Mouse (Mus musculus): ENCODE data around the gene Det1. TPM values are rescaled to one million over a fixed set of nuclear protein-coding genes. Genes with fewer than 3 reads are reported as not detected.
A peak's percentile ranks its signal among the peaks of the same experiment; 100 is the strongest.

Det1 gene
- 1 to 10 TPM; 6.5 to 6.6 TPM for total RNA-seq (2021)
- long read RNA-seq, experiment 1, partial matches to known transcripts: 0 of 7 reads
- long read RNA-seq, experiment 1, other reads (novel, unspliced or antisense): 4 of 7 reads
- long read RNA-seq, experiment 2, partial matches to known transcripts: 2 of 8 reads
- long read RNA-seq, experiment 2, other reads (novel, unspliced or antisense): 2 of 8 reads

- DNase-seq (ENCODE audit: low spot score in 2 of 2): peak; percentile 90 to 91
- TF ChIP-seq CTCF (conservative IDR thresholded peaks at IDR 0.05): peak; percentile 91
- Histone ChIP-seq H3K27ac (peak within 1 kb of the TSS; percentile 97), H3K4me3 (peak within 1 kb of the TSS; percentile 88)
Observed at GRCm38 (mm10) chr7:78846737-78847434, at the start of gene Det1. Gene Det1 (minus strand): TSS chr7:78847263.

- Histone ChIP-seq H3K4me3 (peak within 1 kb of the TSS; percentile 94), H3K27ac (peak within 1 kb of the TSS; percentile 82)
- peak; percentile 96 to 97 for DNase-seq (ENCODE audit: low spot score in 2 of 2)
- no peak for TF ChIP-seq CTCF (conservative IDR thresholded peaks at IDR 0.05)
Observed at GRCm38 (mm10) chr7:78895653-78896333, 48.7 kb upstream of the Det1 start, which contains the start of gene Aen. Gene Aen (plus strand): TSS chr7:78895854.

GRCm38 (mm10) chr7:78895021-78895652 lies 48.1 kb upstream of the Det1 start:
- no peak for DNase-seq (ENCODE audit: low spot score in 2 of 2)
- peak overlapping the region; percentile 82 for H3K27ac ChIP-seq
- peak overlapping the region; percentile 94 for H3K4me3 ChIP-seq
- TF ChIP-seq CTCF (conservative IDR thresholded peaks at IDR 0.05): no peak

- no peak for DNase-seq (ENCODE audit: low spot score in 2 of 2)
- TF ChIP-seq CTCF (conservative IDR thresholded peaks at IDR 0.05): no peak
- no peak overlapping the region for H3K4me3 ChIP-seq
- H3K27ac ChIP-seq: no peak overlapping the region
Observed at GRCm38 (mm10) chr7:78893917-78894316, 46.9 kb upstream of the Det1 start.

- peak; percentile 94 for TF ChIP-seq CTCF (conservative IDR thresholded peaks at IDR 0.05)
- peak; percentile 69 to 95 for DNase-seq (ENCODE audit: low spot score in 2 of 2)
- no peak overlapping the region for H3K27ac ChIP-seq
- H3K4me3 ChIP-seq: no peak overlapping the region
Observed at GRCm38 (mm10) chr7:78890641-78891040, 43.6 kb upstream of the Det1 start.

- DNase-seq (ENCODE audit: low spot score in 2 of 2): no peak
- H3K4me3 ChIP-seq: no peak overlapping the region; the same call in 1 of the 2 replicates
- no peak for TF ChIP-seq CTCF (conservative IDR thresholded peaks at IDR 0.05)
- H3K27ac ChIP-seq: peak overlapping the region; percentile 65; the same call in 1 of the 2 replicates
Observed at GRCm38 (mm10) chr7:78887431-78887842, 40.4 kb upstream of the Det1 start.

- peak overlapping the region; percentile 34; the same call in 1 of the 2 replicates for H3K4me3 ChIP-seq
- no peak for TF ChIP-seq CTCF (conservative IDR thresholded peaks at IDR 0.05)
- DNase-seq (ENCODE audit: low spot score in 2 of 2): no peak
- peak overlapping the region; percentile 65; the same call in 1 of the 2 replicates for H3K27ac ChIP-seq
Observed at GRCm38 (mm10) chr7:78886496-78886895, 39.4 kb upstream of the Det1 start.

- no peak for DNase-seq (ENCODE audit: low spot score in 2 of 2)
- H3K27ac ChIP-seq: peak overlapping the region; percentile 65; the same call in 1 of the 2 replicates
Observed at GRCm38 (mm10) chr7:78885404-78885803, 38.3 kb upstream of the Det1 start.

GRCm38 (mm10) chr7:78884139-78884538 lies 37.1 kb upstream of the Det1 start:
- Histone ChIP-seq H3K4me3 (peak overlapping the region; percentile 74), H3K27ac (peak overlapping the region; percentile 93)
- TF ChIP-seq CTCF (conservative IDR thresholded peaks at IDR 0.05): no peak
- peak; percentile 52 to 77 for DNase-seq (ENCODE audit: low spot score in 2 of 2)

More at GRCm38 (mm10) chr7:78885404-78885803, 38.3 kb upstream of the Det1 start:
- no peak for TF ChIP-seq CTCF (conservative IDR thresholded peaks at IDR 0.05)
- peak overlapping the region; percentile 34 for H3K4me3 ChIP-seq

- no peak for DNase-seq (ENCODE audit: low spot score in 2 of 2)
- no peak for TF ChIP-seq CTCF (conservative IDR thresholded peaks at IDR 0.05)
- peak overlapping the region; percentile 74 for H3K4me3 ChIP-seq
- H3K27ac ChIP-seq: peak overlapping the region; percentile 93
Observed at GRCm38 (mm10) chr7:78883726-78884060, 36.6 kb upstream of the Det1 start.

GRCm38 (mm10) chr7:78883016-78883725 lies 36.1 kb upstream of the Det1 start:
- TF ChIP-seq CTCF (conservative IDR thresholded peaks at IDR 0.05): no peak
- Histone ChIP-seq H3K4me3 (peak overlapping the region; percentile 74), H3K27ac (peak overlapping the region; percentile 93)
- no peak for DNase-seq (ENCODE audit: low spot score in 2 of 2)

- Histone ChIP-seq H3K4me3 (peak overlapping the region; percentile 74), H3K27ac (peak overlapping the region; percentile 93)
- peak; percentile 46 to 64 for DNase-seq (ENCODE audit: low spot score in 2 of 2)
- TF ChIP-seq CTCF (conservative IDR thresholded peaks at IDR 0.05): no peak
Observed at GRCm38 (mm10) chr7:78882469-78882837, 35.4 kb upstream of the Det1 start.
